Mouse (Mus musculus) heart, embryonic 12.5 days (tissue): ENCODE data around the gene Fbf1. TPM values are rescaled to one million over a fixed set of nuclear protein-coding genes. Genes with fewer than 3 reads are reported as not detected.

Experiments
- ATAC-seq: fragments of 200-750 bp; cut with Nextera tagmentation; 2 replicates; pipeline ENCODE4 v1.8.0; 2017; ENCODE audit warnings: moderate TSS enrichment, moderate library complexity; ENCODE audit not compliant: insufficient number of reproducible peaks, low FRiP score
- H3K27ac ChIP-seq: fragments of 300-500 bp; sonication (generic); 2 replicates; pipeline ENCODE4 v1.5.1; 2016; ENCODE audit warnings: mild to moderate bottlenecking, moderate library complexity; ENCODE audit not compliant: poor library complexity, severe bottlenecking
- H3K27me3 ChIP-seq: fragments of 300-500 bp; sonication (generic); replicated peaks from 2 replicates; pipeline ENCODE4 v1.6.1; 2016; ENCODE audit warnings: mild to moderate bottlenecking, moderate library complexity
- H3K36me3 ChIP-seq: fragments of 300-500 bp; sonication (generic); 2 replicates; pipeline ENCODE4 v1.6.1; 2016; ENCODE audit warnings: mild to moderate bottlenecking, moderate library complexity
- H3K4me1 ChIP-seq: fragments of 300-500 bp; sonication (generic); replicated peaks from 2 replicates; pipeline ENCODE4 v1.6.1; 2016; ENCODE audit warnings: mild to moderate bottlenecking
- H3K4me2 ChIP-seq: fragments of 300-500 bp; sonication (generic); 2 replicates; pipeline ENCODE4 v1.6.1; 2016; ENCODE audit warnings: mild to moderate bottlenecking, moderate library complexity
- H3K4me3 ChIP-seq: fragments of 300-500 bp; sonication (generic); 2 replicates; pipeline ENCODE4 v1.5.1; 2016; ENCODE audit warnings: mild to moderate bottlenecking
- H3K9ac ChIP-seq: fragments of 300-500 bp; sonication (generic); 2 replicates; pipeline ENCODE4 v1.6.1; 2016; ENCODE audit warnings: mild to moderate bottlenecking, moderate library complexity
- H3K9me3 ChIP-seq: fragments of 300-500 bp; sonication (generic); replicated peaks from 2 replicates; pipeline ENCODE4 v1.6.1; 2016; ENCODE audit warnings: mild to moderate bottlenecking, moderate library complexity
- WGBS: fragments of 180-500 bp; shearing (Covaris S2); methylation state at CpG from one replicate; pipeline ENCODE4 v1.1.7; 2016; 5-methylcytosine and 5-hydroxymethylcytosine counted together
- polyA plus RNA-seq: library from polyadenylated mRNA; unstranded; fragments of >200 nt; fragmentation: Nextera tagmentation; extraction: Ambion mirVana; gene quantifications from 2 replicates; pipeline ENCODE4 v1.2.1, GENCODE M21; 2016

The Fbf1 gene
- polyA plus RNA-seq, 1 experiment from 2014 or later, result 37.5 TPM

DNA sequence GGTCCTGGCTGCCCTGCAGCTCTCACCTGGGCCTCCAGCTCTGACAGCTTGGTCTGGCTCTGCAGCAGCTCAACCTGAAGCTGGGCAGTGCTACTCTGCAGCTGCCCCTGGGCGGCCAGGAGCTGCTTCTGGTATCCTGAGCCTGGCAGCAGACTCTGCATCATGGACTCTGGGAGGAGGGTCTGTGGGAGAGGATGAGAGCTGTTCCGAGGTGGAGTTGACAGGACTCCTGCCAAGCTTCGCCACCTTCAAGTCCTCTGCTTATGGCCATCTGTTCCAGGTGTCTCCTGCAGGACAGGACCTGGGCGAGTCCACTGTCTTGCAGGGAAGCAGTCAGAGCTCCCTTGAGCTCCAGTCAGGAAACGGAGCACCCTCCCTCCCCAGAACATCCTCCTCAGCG, 18.6 kb downstream of the Fbf1 start:
- WGBS, result 77% methylated on average over 6 of the region's 6 CpGs
- Histone ChIP-seq H3K27me3 (no peaks in the 10 kb centered on the region), H3K9me3 (no peaks in the 10 kb centered on the region), H3K4me1 (0 out of 2 replicates have a peak, but pooled peaks cover 11% of the 10 kb centered on the region), H3K27ac (no peak overlapping the region), H3K4me2 (no peak overlapping the region), H3K4me3 (no peak overlapping the region), H3K36me3 (peaks cover 100% of the 10 kb centered on the region), H3K9ac (no peak overlapping the region)
- ATAC-seq, result no peak

DNA sequence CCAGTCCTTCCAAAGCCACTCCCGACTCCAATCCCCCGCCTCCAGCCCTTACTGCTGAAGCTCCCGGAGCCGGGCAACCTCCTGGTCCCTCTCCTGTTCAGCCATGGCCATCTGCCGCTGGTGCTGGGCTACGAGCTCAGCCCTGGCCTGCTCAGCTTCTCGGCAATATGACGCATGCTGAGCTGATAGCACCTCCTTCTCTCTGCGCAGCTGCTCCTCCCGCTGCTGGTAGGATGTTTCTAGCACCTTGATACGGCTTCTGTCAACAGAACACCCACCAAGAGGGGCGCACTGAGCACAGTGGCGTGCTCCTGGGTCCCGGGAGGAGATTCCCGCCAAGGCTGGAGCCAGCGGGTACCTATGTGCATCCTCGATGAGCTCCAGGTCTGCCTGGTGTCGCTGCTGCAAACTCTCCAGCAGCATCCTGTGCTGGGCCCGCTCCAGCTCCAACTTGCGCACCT, 19.2 kb downstream of the Fbf1 start:
- 38% methylated on average over 20 of the region's 20 CpGs for WGBS
- Histone ChIP-seq H3K27me3 (no peaks in the 10 kb centered on the region), H3K9ac (peak overlapping the region; percentile 2; the same call in 1 of the 2 replicates), H3K9me3 (no peaks in the 10 kb centered on the region), H3K4me1 (0 out of 2 replicates have a peak, but pooled peaks cover 11% of the 10 kb centered on the region), H3K27ac (no peak overlapping the region), H3K36me3 (peaks cover 100% of the 10 kb centered on the region), H3K4me3 (no peak overlapping the region), H3K4me2 (peak overlapping the region; percentile 14; the same call in 1 of the 2 replicates)
- ATAC-seq, result no peak

DNA sequence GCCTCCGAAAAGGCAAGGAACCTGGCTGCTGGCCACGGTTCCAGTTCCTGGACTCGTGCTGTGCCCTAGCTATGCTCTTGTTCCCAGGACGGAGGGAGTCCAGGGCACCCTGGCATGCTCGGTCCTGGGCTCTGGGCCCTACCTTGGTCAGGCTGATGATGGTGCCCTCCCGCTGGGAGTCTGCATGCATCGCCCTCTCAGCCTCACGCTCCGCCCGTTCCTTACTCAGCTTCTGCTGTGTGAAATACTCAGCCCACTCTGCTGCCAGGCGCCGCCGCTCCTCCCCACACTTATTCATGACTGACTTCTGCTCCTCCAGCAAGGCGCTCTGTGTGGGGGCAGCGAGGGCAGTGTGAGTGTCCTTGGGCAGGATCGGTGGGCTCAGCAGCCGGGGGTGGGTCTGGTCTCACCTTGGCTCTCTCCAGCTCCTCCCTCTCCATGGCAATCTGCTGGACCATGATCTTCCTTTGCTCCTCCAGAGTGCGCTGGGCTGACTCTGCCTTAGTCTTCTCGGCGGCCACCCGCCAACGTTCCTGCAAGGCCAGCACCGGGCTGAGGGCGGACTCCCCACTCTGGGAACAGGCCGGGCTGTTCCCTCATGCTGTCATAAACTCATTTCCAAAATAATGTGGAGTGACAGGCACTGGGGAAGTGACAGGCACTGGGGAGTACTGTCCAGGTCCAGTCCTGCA, 21.5 kb downstream of the Fbf1 start:
- ATAC-seq, result no peak
- no peak overlapping the region for H3K27ac ChIP-seq
- H3K4me1 ChIP-seq, result 0 out of 2 replicates have a peak, but pooled peaks cover 11% of the 10 kb centered on the region
- 75% methylated on average over 25 of the region's 25 CpGs for WGBS
- H3K4me3 ChIP-seq, result no peak overlapping the region
- H3K9me3 ChIP-seq, result no peaks in the 10 kb centered on the region
- H3K27me3 ChIP-seq, result no peaks in the 10 kb centered on the region
- H3K9ac ChIP-seq, result no peak overlapping the region; the same call in 1 of the 2 replicates
- H3K36me3 ChIP-seq, result peaks cover 98% of the 10 kb centered on the region
- no peak overlapping the region for H3K4me2 ChIP-seq

- H3K36me3 ChIP-seq, result peaks cover 92% of the 10 kb centered on the region
Measured at GRCm38 (mm10) chr11:116145481-116146293, 22.3 kb downstream of the Fbf1 start.

GRCm38 (mm10) chr11:116143468-116143867, 24.5 kb downstream of the Fbf1 start:
- H3K27me3 ChIP-seq, result no peaks in the 10 kb centered on the region
- H3K4me2 ChIP-seq, result no peak overlapping the region
- H3K4me1 ChIP-seq, result peaks cover 6% of the 10 kb centered on the region; the same call in 1 of the 2 replicates
- H3K4me3 ChIP-seq, result no peak overlapping the region
- no peak for ATAC-seq
- 77% methylated on average over 3 of the region's 3 CpGs for WGBS
- no peak overlapping the region for H3K9ac ChIP-seq
- H3K9me3 ChIP-seq, result no peaks in the 10 kb centered on the region
- H3K27ac ChIP-seq, result no peak overlapping the region
- H3K36me3 ChIP-seq, result peaks cover 70% of the 10 kb centered on the region

More at GRCm38 (mm10) chr11:116145481-116146293, 22.3 kb downstream of the Fbf1 start:
- Histone ChIP-seq H3K4me3 (no peak overlapping the region), H3K27ac (no peak overlapping the region), H3K9me3 (no peaks in the 10 kb centered on the region), H3K27me3 (no peaks in the 10 kb centered on the region), H3K4me1 (0 out of 2 replicates have a peak, but pooled peaks cover 11% of the 10 kb centered on the region), H3K9ac (no peak overlapping the region), H3K4me2 (no peak overlapping the region)
- ATAC-seq, result no peak
- 69% methylated on average over 18 of the region's 18 CpGs for WGBS

GRCm38 (mm10) chr11:116142211-116142991, 25.6 kb downstream of the Fbf1 start:
- peak; percentile 79 for ATAC-seq
- H3K27ac ChIP-seq, result no peak overlapping the region
- H3K27me3 ChIP-seq, result no peaks in the 10 kb centered on the region
- H3K36me3 ChIP-seq, result peaks cover 59% of the 10 kb centered on the region
- H3K9ac ChIP-seq, result no peak overlapping the region
- WGBS, result 67% methylated on average over 10 of the region's 10 CpGs
- no peaks in the 10 kb centered on the region for H3K9me3 ChIP-seq
- H3K4me2 ChIP-seq, result no peak overlapping the region
- peaks cover 10% of the 10 kb centered on the region; the same call in 1 of the 2 replicates for H3K4me1 ChIP-seq
- no peak overlapping the region for H3K4me3 ChIP-seq

DNA sequence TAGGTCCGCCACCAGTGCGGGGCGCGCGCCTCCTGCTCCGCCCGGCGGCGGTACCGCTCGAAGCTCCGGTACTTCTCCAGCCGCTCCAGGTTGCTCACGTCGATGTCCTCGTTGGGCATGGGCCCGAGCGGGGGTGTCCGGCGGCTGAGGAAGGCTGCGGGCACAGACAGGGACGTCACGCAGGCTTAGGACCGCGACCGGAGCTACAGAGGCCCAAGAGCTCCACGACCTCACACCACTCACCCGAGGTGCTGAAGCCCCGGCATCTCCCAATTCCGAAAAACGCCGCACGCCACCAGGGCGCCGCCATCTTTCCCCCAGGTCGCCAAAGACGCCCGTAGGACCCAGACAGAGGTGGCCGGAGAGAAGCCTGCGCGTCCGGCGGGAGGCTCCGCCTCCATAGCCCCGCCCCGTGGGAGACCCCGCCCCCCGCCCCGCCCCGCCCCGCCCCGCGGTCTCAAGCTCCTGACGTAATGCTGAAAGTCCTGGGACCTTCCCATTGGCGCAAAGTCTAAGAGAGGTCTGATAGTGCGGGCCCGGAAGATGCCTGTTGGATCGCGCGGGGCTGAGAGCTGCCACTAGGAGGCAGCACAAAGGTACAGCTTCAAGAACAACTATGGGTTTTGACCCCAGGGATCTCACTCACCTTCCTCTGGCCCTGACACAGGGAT, 29.4 kb downstream of the Fbf1 start, which contains the start of gene Mrpl38:
TSS of gene Mrpl38 (minus strand) at position 401 of the 671 bp plus-strand sequence.
- Histone ChIP-seq H3K36me3 (peaks cover 49% of the 10 kb centered on the region), H3K27ac (peak within 1 kb of the TSS; percentile 65), H3K9ac (peak within 1 kb of the TSS; percentile 88), H3K4me1 (peaks cover 10% of the 10 kb centered on the region; the same call in 1 of the 2 replicates), H3K9me3 (no peaks in the 10 kb centered on the region), H3K27me3 (no peaks in the 10 kb centered on the region), H3K4me3 (peak within 1 kb of the TSS; percentile 81), H3K4me2 (peak within 1 kb of the TSS; percentile 77)
- under 1% methylated on average over 59 of the region's 60 CpGs for WGBS
- ATAC-seq, result peak; percentile 93

GRCm38 (mm10) chr11:116138096-116138467, 29.9 kb downstream of the Fbf1 start:
- ATAC-seq, result no peak

DNA sequence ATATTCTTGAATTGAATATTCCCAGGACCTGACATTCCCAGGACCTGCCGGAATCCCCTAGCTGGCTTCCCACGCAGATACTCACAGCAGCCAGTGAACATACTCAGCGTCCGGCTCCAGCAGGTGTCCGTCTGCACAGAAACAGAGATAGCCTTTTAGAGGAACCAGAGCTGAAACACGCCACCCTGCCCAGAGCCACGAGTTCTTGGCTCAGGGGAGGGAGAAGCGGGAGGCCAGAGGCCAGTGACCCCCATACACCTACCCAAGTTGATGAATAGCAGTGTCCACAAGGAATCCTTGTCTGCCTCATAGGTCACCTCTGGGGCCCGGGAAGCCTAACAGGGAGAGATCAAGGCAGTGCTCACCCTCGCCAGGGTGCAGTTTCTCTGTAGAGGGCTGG, 33.8 kb downstream of the Fbf1 start:
- no peak for ATAC-seq
- Histone ChIP-seq H3K4me3 (no peak overlapping the region), H3K9ac (no peak overlapping the region), H3K4me1 (peaks cover 26% of the 10 kb centered on the region), H3K27me3 (no peaks in the 10 kb centered on the region), H3K9me3 (no peaks in the 10 kb centered on the region), H3K27ac (no peak overlapping the region), H3K36me3 (peaks cover 44% of the 10 kb centered on the region), H3K4me2 (no peak overlapping the region)
- WGBS, result 84% methylated on average over 10 of the region's 10 CpGs

More at GRCm38 (mm10) chr11:116138096-116138467, 29.9 kb downstream of the Fbf1 start:
- Histone ChIP-seq H3K27me3 (no peaks in the 10 kb centered on the region), H3K27ac (peak overlapping the region; percentile 65), H3K36me3 (peaks cover 46% of the 10 kb centered on the region), H3K4me2 (peak overlapping the region; percentile 77), H3K4me3 (peak overlapping the region; percentile 81), H3K9me3 (no peaks in the 10 kb centered on the region), H3K9ac (peak overlapping the region; percentile 88), H3K4me1 (peaks cover 10% of the 10 kb centered on the region; the same call in 1 of the 2 replicates)
- WGBS, result under 1% methylated on average over 20 of the region's 20 CpGs

GRCm38 (mm10) chr11:116133497-116133896, 34.5 kb downstream of the Fbf1 start:
- H3K9ac ChIP-seq, result no peak overlapping the region
- H3K9me3 ChIP-seq, result no peaks in the 10 kb centered on the region
- no peak overlapping the region for H3K4me3 ChIP-seq
- no peak overlapping the region for H3K27ac ChIP-seq
- H3K4me1 ChIP-seq, result peaks cover 26% of the 10 kb centered on the region
- WGBS, result 76% methylated on average over 5 of the region's 5 CpGs
- no peak overlapping the region for H3K4me2 ChIP-seq
- ATAC-seq, result no peak
- peaks cover 44% of the 10 kb centered on the region for H3K36me3 ChIP-seq
- H3K27me3 ChIP-seq, result no peaks in the 10 kb centered on the region
